ENCODE assay signal across 37 mouse cellular contexts in genomic region chr1:88255989-88256754, GRCm38 (mm10). TPM values are rescaled to one million over a fixed set of nuclear protein-coding genes. Genes with fewer than 3 reads are reported as not detected.
DNase-seq lines count a peak whose midpoint lies in the region; ATAC-seq and TF ChIP-seq lines count a peak whose summit lies in the region.
"Had no signal": no experiment of that assay in that cellular context is flagged by ENCODE, and none has a peak within 500 bp of the region (broad histone marks: within the 10 kb centered on the region; RNA-seq: fewer than 3 reads in every experiment).

No protein-coding gene starts in this region.

- ATAC-seq in cerebellum, adult (ENCODE audit: insufficient number of reproducible peaks, low FRiP score, low TSS enrichment): 0 out of 2 replicates have a peak, but pooled peaks have one; percentile 3
- 0 out of 2 replicates have a peak, but pooled peaks have one; percentile 0 for ATAC-seq in midbrain, embryonic 13.5 days
- no peak for ATAC-seq in forebrain, embryonic 13.5 days
- ATAC-seq: forebrain, embryonic 15.5 days; hindbrain, embryonic 16.5 days; intestine, embryonic 15.5 days had no signal

- 80% methylated on average over 13 of the region's 13 CpGs for WGBS in kidney, adult 2 months
- 82% methylated on average over 13 of the region's 13 CpGs for WGBS in midbrain, embryonic 13.5 days
- 80% methylated on average over 13 of the region's 13 CpGs for WGBS in midbrain, embryonic 10.5 days
- 77% methylated on average over 13 of the region's 13 CpGs for whole genome bisulfite sequencing in forebrain, embryonic 13.5 days

- no peaks in the 10 kb centered on the region; the same call in 1 of the 2 replicates for H3K4me1 ChIP-seq in kidney, adult 2 months (ENCODE audit: control insufficient read depth, insufficient read depth, low read length)
- H3K4me1 ChIP-seq in midbrain, embryonic 13.5 days (replicated peaks): no peaks in the 10 kb centered on the region
- no peaks in the 10 kb centered on the region for H3K4me1 ChIP-seq in midbrain, embryonic 10.5 days
- no peaks in the 10 kb centered on the region for H3K4me1 ChIP-seq in forebrain, embryonic 13.5 days
- H3K4me1 ChIP-seq: embryonic facial prominence, embryonic 12.5 days; forebrain, embryonic 15.5 days; limb, embryonic 10.5 days had no signal

- no peak overlapping the region for H3K4me2 ChIP-seq in midbrain, embryonic 13.5 days (replicated peaks)
- H3K4me2 ChIP-seq in forebrain, embryonic 13.5 days: no peak overlapping the region
- H3K4me2 ChIP-seq: embryonic facial prominence, embryonic 12.5 days; forebrain, embryonic 15.5 days; heart, embryonic 15.5 days; intestine, embryonic 15.5 days; limb, embryonic 15.5 days; liver, embryonic 13.5 days; midbrain, embryonic 11.5 days; neural tube, embryonic 12.5 days had no signal

- H3K9me3 ChIP-seq in midbrain, embryonic 13.5 days: peaks cover 75% of the 10 kb centered on the region
- H3K9me3 ChIP-seq in midbrain, embryonic 10.5 days (replicated peaks): peaks cover 97% of the 10 kb centered on the region
- H3K9me3 ChIP-seq in forebrain, embryonic 13.5 days (replicated peaks): peaks cover 75% of the 10 kb centered on the region
- H3K9me3 ChIP-seq: G1E had no signal

- DNase-seq in cerebellum, adult 11 months: no peak
- peak; percentile 42 for DNase-seq in kidney, postnatal 10 days
- DNase-seq in kidney, adult 2 months: no peak
- DNase-seq in midbrain, embryonic 10.5 days (ENCODE audit: low spot score): no peak
- peak; percentile 76 to 82 for DNase-seq in cerebellum, postnatal 14 days
- DNase-seq: adrenal gland, adult 8-10 months; embryo, embryonic 11 days; gastrocnemius, postnatal 10 days; kidney, adult 8-10 months; layer of hippocampus, adult 9-11 months; liver, embryonic 13.5 days; lung, adult 18-20 months; right cerebral cortex, adult 18-20 months; thymus, adult 2 months; thymus, postnatal 36 days had no signal

- TF ChIP-seq POLR2A in kidney, adult 2 months (IDR thresholded peaks at IDR 0.05; ENCODE audit: low read depth, low read length): no peak

- H3K36me3 ChIP-seq in kidney, adult 2 months (ENCODE audit: control insufficient read depth, insufficient read depth, low read length): no peaks in the 10 kb centered on the region
- peaks cover 22% of the 10 kb centered on the region for H3K36me3 ChIP-seq in midbrain, embryonic 13.5 days
- H3K36me3 ChIP-seq in midbrain, embryonic 10.5 days: peaks cover 20% of the 10 kb centered on the region
- H3K36me3 ChIP-seq in forebrain, embryonic 13.5 days (ENCODE audit: poor library complexity, severe bottlenecking): peaks cover 22% of the 10 kb centered on the region

- H3K27ac ChIP-seq in kidney, adult 2 months (ENCODE audit: insufficient read depth, low read depth, low read length): no peak overlapping the region
- no peak overlapping the region for H3K27ac ChIP-seq in midbrain, embryonic 13.5 days
- no peak overlapping the region for H3K27ac ChIP-seq in midbrain, embryonic 10.5 days (replicated peaks)
- no peak overlapping the region for H3K27ac ChIP-seq in forebrain, embryonic 13.5 days
- H3K27ac ChIP-seq: embryonic facial prominence, embryonic 12.5 days; forebrain, embryonic 15.5 days; heart, embryonic 15.5 days; intestine, embryonic 15.5 days; kidney, postnatal 0 days; limb, embryonic 10.5 days; limb, embryonic 15.5 days; liver, embryonic 13.5 days; macrophage; neural tube, embryonic 12.5 days had no signal

- H3K27me3 ChIP-seq in kidney, adult 2 months (replicated peaks; ENCODE audit: control insufficient read depth, insufficient read depth, low read length): no peaks in the 10 kb centered on the region
- no peaks in the 10 kb centered on the region for H3K27me3 ChIP-seq in midbrain, embryonic 13.5 days
- H3K27me3 ChIP-seq in midbrain, embryonic 10.5 days (ENCODE audit: low read depth, poor library complexity, severe bottlenecking): no peaks in the 10 kb centered on the region
- no peaks in the 10 kb centered on the region for H3K27me3 ChIP-seq in forebrain, embryonic 13.5 days
- H3K27me3 ChIP-seq: embryonic facial prominence, embryonic 12.5 days; forebrain, embryonic 15.5 days; heart, embryonic 15.5 days; intestine, embryonic 15.5 days; limb, embryonic 15.5 days; liver, embryonic 13.5 days; neural tube, embryonic 12.5 days had no signal

- H3K4me3 ChIP-seq in kidney, adult 2 months (ENCODE audit: insufficient read depth, low read depth, low read length): no peak overlapping the region
- H3K4me3 ChIP-seq in midbrain, embryonic 13.5 days (replicated peaks): no peak overlapping the region
- H3K4me3 ChIP-seq in midbrain, embryonic 10.5 days: no peak overlapping the region
- H3K4me3 ChIP-seq in forebrain, embryonic 13.5 days: no peak overlapping the region
- H3K4me3 ChIP-seq: embryonic facial prominence, embryonic 12.5 days; forebrain, embryonic 15.5 days; heart, embryonic 15.5 days; intestine, embryonic 15.5 days; limb, embryonic 10.5 days; limb, embryonic 15.5 days; liver, embryonic 13.5 days; myocyte; neural tube, embryonic 12.5 days had no signal

- no peak for TF ChIP-seq CTCF in kidney, adult 2 months (conservative IDR thresholded peaks at IDR 0.05; ENCODE audit: insufficient read depth, insufficient read length, low read depth, low read length)

- H3K9ac ChIP-seq in midbrain, embryonic 13.5 days (replicated peaks): no peak overlapping the region
- H3K9ac ChIP-seq in forebrain, embryonic 13.5 days: no peak overlapping the region
- H3K9ac ChIP-seq: embryonic facial prominence, embryonic 12.5 days; forebrain, embryonic 15.5 days; heart, embryonic 15.5 days; intestine, embryonic 15.5 days; limb, embryonic 15.5 days; liver, embryonic 13.5 days; neural tube, embryonic 12.5 days had no signal

RNA-seq across cellular contexts. Expression of gene Hjurp, which starts 21.3 kb away (rescaled TPM):
- 12.8 and 14.5 TPM in 2 replicates for polyA plus RNA-seq in kidney, adult 2 months (2012; rRNA removed)
- polyA plus RNA-seq in midbrain, embryonic 13.5 days (2015; fragmentation: Nextera tagmentation; extraction: Ambion mirVana): 107 and 110 TPM in 2 replicates
- 213 and 222 TPM in 2 replicates for polyA plus RNA-seq in midbrain, embryonic 10.5 days (2016; fragmentation: Nextera tagmentation; extraction: Ambion mirVana)
- polyA plus RNA-seq in forebrain, embryonic 13.5 days (2015; fragmentation: Nextera tagmentation; extraction: Ambion mirVana): 145 and 146 TPM in 2 replicates

RNA-seq across cellular contexts. Expression of gene Trpm8, which starts 21.3 kb away (rescaled TPM):
- polyA plus RNA-seq in kidney, adult 2 months (2012; rRNA removed): not detected in 2 replicates
- 0.04 TPM in 1 of 2 replicates, not detected in the other for polyA plus RNA-seq in midbrain, embryonic 13.5 days (2015; fragmentation: Nextera tagmentation; extraction: Ambion mirVana)
- polyA plus RNA-seq in midbrain, embryonic 10.5 days (2016; fragmentation: Nextera tagmentation; extraction: Ambion mirVana): not detected in 2 replicates
- 0.06 TPM in 1 of 2 replicates, not detected in the other for polyA plus RNA-seq in forebrain, embryonic 13.5 days (2015; fragmentation: Nextera tagmentation; extraction: Ambion mirVana)
- polyA plus RNA-seq: embryonic facial prominence, embryonic 12.5 days; G1E; gonadal fat pad, adult 2 months; heart, embryonic 15.5 days; hindbrain, embryonic 11.5 days; intestine, embryonic 15.5 days; kidney, postnatal 0 days; large intestine, adult 2 months; limb, embryonic 10.5 days; limb, embryonic 15.5 days; liver, embryonic 13.5 days; lung, postnatal 0 days; macrophage; midbrain, embryonic 11.5 days; neural tube, embryonic 12.5 days; stomach, embryonic 16.5 days had no signal

RNA-seq across cellular contexts. Expression of gene Mroh2a, which starts 29.4 kb away (rescaled TPM):
- polyA plus RNA-seq in kidney, adult 2 months (2012; rRNA removed): 0.08 TPM in 2 replicates
- 0.68 and 1.0 TPM in 2 replicates for polyA plus RNA-seq in midbrain, embryonic 13.5 days (2015; fragmentation: Nextera tagmentation; extraction: Ambion mirVana)
- 0.91 and 1.3 TPM in 2 replicates for polyA plus RNA-seq in midbrain, embryonic 10.5 days (2016; fragmentation: Nextera tagmentation; extraction: Ambion mirVana)
- polyA plus RNA-seq in forebrain, embryonic 13.5 days (2015; fragmentation: Nextera tagmentation; extraction: Ambion mirVana): 1.7 TPM in 2 replicates
- polyA plus RNA-seq: G1E had no signal

RNA-seq across cellular contexts. Expression of gene Ugt1a1, which starts 44.4 kb away (rescaled TPM):
- 25.5 and 31.7 TPM in 2 replicates for polyA plus RNA-seq in kidney, adult 2 months (2012; rRNA removed)
- polyA plus RNA-seq in midbrain, embryonic 13.5 days (2015; fragmentation: Nextera tagmentation; extraction: Ambion mirVana): not detected in 2 replicates
- polyA plus RNA-seq in midbrain, embryonic 10.5 days (2016; fragmentation: Nextera tagmentation; extraction: Ambion mirVana): not detected in 2 replicates
- not detected in 2 replicates for polyA plus RNA-seq in forebrain, embryonic 13.5 days (2015; fragmentation: Nextera tagmentation; extraction: Ambion mirVana)
- polyA plus RNA-seq: embryonic facial prominence, embryonic 12.5 days; forebrain, embryonic 15.5 days; G1E; heart, embryonic 15.5 days; hindbrain, embryonic 11.5 days; hindbrain, embryonic 16.5 days; limb, embryonic 10.5 days; liver, embryonic 13.5 days; macrophage; midbrain, embryonic 11.5 days; midbrain, postnatal 0 days; myocyte; neural tube, embryonic 12.5 days had no signal

RNA-seq across cellular contexts. Expression of gene Dnajb3, which starts 50.6 kb away (rescaled TPM):
- polyA plus RNA-seq in kidney, adult 2 months (2012; rRNA removed): 1.6 and 1.9 TPM in 2 replicates
- polyA plus RNA-seq in midbrain, embryonic 13.5 days (2015; fragmentation: Nextera tagmentation; extraction: Ambion mirVana): 13.9 and 16.2 TPM in 2 replicates
- polyA plus RNA-seq in midbrain, embryonic 10.5 days (2016; fragmentation: Nextera tagmentation; extraction: Ambion mirVana): 10.7 and 11.1 TPM in 2 replicates
- polyA plus RNA-seq in forebrain, embryonic 13.5 days (2015; fragmentation: Nextera tagmentation; extraction: Ambion mirVana): 11.1 and 12.5 TPM in 2 replicates
- polyA plus RNA-seq: G1E, macrophage, myocyte had no signal

Comparison
In these comparisons a context has a peak if more than half of its experiments do, and no peak if none do; other contexts are left out.
1. DNase-seq: peak in kidney, postnatal 10 days (single experiment) and cerebellum, postnatal 14 days (2 of 2); none in cerebellum, adult 11 months (single experiment), kidney, adult 2 months (single experiment) and midbrain, embryonic 10.5 days (single experiment).